Comparison of ENCODE assay signal across 9 mouse cellular contexts in genomic region chr16:87661024-87661471, GRCm38 (mm10). TPM values are rescaled to one million over a fixed set of nuclear protein-coding genes. Genes with fewer than 3 reads are reported as not detected.
DNase-seq lines count a peak whose midpoint lies in the region; ATAC-seq and TF ChIP-seq lines count a peak whose summit lies in the region.
"Had no signal": no experiment of that assay in that cellular context is flagged by ENCODE, and none has a peak within 500 bp of the region (broad histone marks: within the 10 kb centered on the region; RNA-seq: fewer than 3 reads in every experiment).

No protein-coding gene starts in this region.

- H3K4me2 ChIP-seq in hindbrain, embryonic 12.5 days (replicated peaks): no peak overlapping the region
- H3K4me2 ChIP-seq in liver, embryonic 14.5 days (ENCODE audit: low read depth): peak overlapping the region; percentile 24
- H3K4me2 ChIP-seq in stomach, embryonic 15.5 days: peak overlapping the region; percentile 40
- no peak overlapping the region for H3K4me2 ChIP-seq in midbrain, postnatal 0 days (ENCODE audit: low read depth, low read length, poor library complexity, severe bottlenecking)

- no peak overlapping the region for H3K9ac ChIP-seq in hindbrain, embryonic 12.5 days
- no peak overlapping the region for H3K9ac ChIP-seq in liver, embryonic 14.5 days (replicated peaks)
- no peak overlapping the region for H3K9ac ChIP-seq in stomach, embryonic 15.5 days
- H3K9ac ChIP-seq in midbrain, postnatal 0 days (replicated peaks; ENCODE audit: low read length, poor library complexity, severe bottlenecking): no peak overlapping the region

- no peak overlapping the region for H3K4me3 ChIP-seq in hindbrain, embryonic 10.5 days
- H3K4me3 ChIP-seq in hindbrain, embryonic 12.5 days: no peak overlapping the region
- H3K4me3 ChIP-seq in bone marrow macrophage, adult 2 months (ENCODE audit: insufficient read depth, low read length): peak overlapping the region; percentile 29
- H3K4me3 ChIP-seq in liver, embryonic 14.5 days (ENCODE audit: insufficient read depth in 1 of 2, low read depth in 2 of 2, low read length in 2 of 2): 0 out of 4 replicates have a peak overlapping the region, but pooled peaks of 1 of the 2 experiments have one; percentile 8
- peak overlapping the region; percentile 15; the same call in 1 of the 2 replicates for H3K4me3 ChIP-seq in stomach, embryonic 15.5 days (replicated peaks)
- H3K4me3 ChIP-seq in midbrain, postnatal 0 days (ENCODE audit: low read depth, low read length): no peak overlapping the region

- TF ChIP-seq POLR2A in bone marrow macrophage, adult 2 months (IDR thresholded peaks at IDR 0.05; ENCODE audit: borderline replicate concordance, low read depth, low read length): no peak

- H3K36me3 ChIP-seq in hindbrain, embryonic 10.5 days: no peaks in the 10 kb centered on the region
- H3K36me3 ChIP-seq in hindbrain, embryonic 12.5 days: no peaks in the 10 kb centered on the region
- H3K36me3 ChIP-seq in liver, embryonic 14.5 days (replicated peaks; ENCODE audit: control insufficient read depth, insufficient read depth, low read depth): no peaks in the 10 kb centered on the region
- H3K36me3 ChIP-seq in stomach, embryonic 15.5 days: no peaks in the 10 kb centered on the region
- no peaks in the 10 kb centered on the region for H3K36me3 ChIP-seq in midbrain, postnatal 0 days (ENCODE audit: insufficient read depth, low read length)
- H3K36me3 ChIP-seq: G1E had no signal

- WGBS in hindbrain, embryonic 10.5 days: 80% methylated on average over 12 of the region's 12 CpGs
- 80% methylated on average over 12 of the region's 12 CpGs for WGBS in hindbrain, embryonic 12.5 days
- WGBS in liver, embryonic 14.5 days (ENCODE audit: insufficient replicate concordance): 21% methylated on average over 12 of the region's 12 CpGs
- 31% methylated on average over 12 of the region's 12 CpGs for WGBS in stomach, embryonic 15.5 days
- WGBS in midbrain, postnatal 0 days: 80% methylated on average over 12 of the region's 12 CpGs

- TF ChIP-seq CTCF in bone marrow macrophage, adult 2 months (IDR thresholded peaks at IDR 0.05; ENCODE audit: low read depth, low read length): no peak
- TF ChIP-seq CTCF in liver, embryonic 14.5 days (IDR thresholded peaks at IDR 0.05; ENCODE audit: low read depth): no peak
- TF ChIP-seq CTCF in midbrain, postnatal 0 days (IDR thresholded peaks at IDR 0.05): no peak

- no peaks in the 10 kb centered on the region for H3K9me3 ChIP-seq in hindbrain, embryonic 10.5 days
- H3K9me3 ChIP-seq in hindbrain, embryonic 12.5 days (replicated peaks): no peaks in the 10 kb centered on the region
- no peaks in the 10 kb centered on the region for H3K9me3 ChIP-seq in liver, embryonic 14.5 days (ENCODE audit: control insufficient read depth, low read length)
- no peaks in the 10 kb centered on the region for H3K9me3 ChIP-seq in stomach, embryonic 15.5 days
- H3K9me3 ChIP-seq in midbrain, postnatal 0 days (ENCODE audit: low read length): no peaks in the 10 kb centered on the region
- H3K9me3 ChIP-seq: G1E had no signal

- TF ChIP-seq EP300 in liver, embryonic 14.5 days (IDR thresholded peaks at IDR 0.05; ENCODE audit: low read depth): no peak

- H3K27ac ChIP-seq in hindbrain, embryonic 10.5 days: peak overlapping the region; percentile 2; the same call in 1 of the 2 replicates
- H3K27ac ChIP-seq in hindbrain, embryonic 12.5 days: no peak overlapping the region
- H3K27ac ChIP-seq in bone marrow macrophage, adult 2 months (ENCODE audit: insufficient read depth, low read depth, low read length): peak overlapping the region; percentile 89
- no peak overlapping the region for H3K27ac ChIP-seq in liver, embryonic 14.5 days
- peak overlapping the region; percentile 8; the same call in 1 of the 2 replicates for H3K27ac ChIP-seq in stomach, embryonic 15.5 days
- no peak overlapping the region for H3K27ac ChIP-seq in midbrain, postnatal 0 days (ENCODE audit: low read depth, low read length)

- ATAC-seq in hindbrain, embryonic 12.5 days (ENCODE audit: low FRiP score): no peak
- ATAC-seq in hematopoietic stem cell, adult 5-6 weeks (replicated peaks in 1 of 2; ENCODE audit: insufficient read depth in 1 of 2, low FRiP score in 2 of 2, low TSS enrichment in 1 of 2, low read depth in 1 of 2, poor library complexity in 2 of 2, severe bottlenecking in 2 of 2): peak; percentile 57 to 74
- peak; percentile 60; the same call in 1 of the 2 replicates for ATAC-seq in liver, embryonic 14.5 days (ENCODE audit: insufficient read depth)
- peak; percentile 63; the same call in 1 of the 2 replicates for ATAC-seq in stomach, embryonic 15.5 days (ENCODE audit: insufficient read depth, low FRiP score, low read depth)
- ATAC-seq in midbrain, postnatal 0 days (ENCODE audit: low FRiP score): no peak

- DNase-seq in hindbrain, embryonic 10.5 days (ENCODE audit: low spot score): no peak
- peak in 1 of 3 experiments; percentile 7 for DNase-seq in liver, embryonic 14.5 days (ENCODE audit: low read depth in 3 of 3, low spot score in 3 of 3)
- no peak for DNase-seq in midbrain, postnatal 0 days (ENCODE audit: low spot score)
- no peak for DNase-seq in right cerebral cortex, adult 18-20 months

- H3K27me3 ChIP-seq in hindbrain, embryonic 10.5 days (ENCODE audit: insufficient read depth, poor library complexity, severe bottlenecking): no peaks in the 10 kb centered on the region
- H3K27me3 ChIP-seq in hindbrain, embryonic 12.5 days: no peaks in the 10 kb centered on the region
- H3K27me3 ChIP-seq in liver, embryonic 14.5 days (ENCODE audit: control insufficient read depth, insufficient read depth, low read length): no peaks in the 10 kb centered on the region
- H3K27me3 ChIP-seq in stomach, embryonic 15.5 days (replicated peaks): no peaks in the 10 kb centered on the region
- no peaks in the 10 kb centered on the region for H3K27me3 ChIP-seq in midbrain, postnatal 0 days (ENCODE audit: insufficient read depth, low read length)

- peaks cover 7% of the 10 kb centered on the region for H3K4me1 ChIP-seq in hindbrain, embryonic 10.5 days (replicated peaks)
- H3K4me1 ChIP-seq in hindbrain, embryonic 12.5 days: no peaks in the 10 kb centered on the region
- peaks cover 34% of the 10 kb centered on the region for H3K4me1 ChIP-seq in bone marrow macrophage, adult 2 months (ENCODE audit: control insufficient read depth, insufficient read depth, low read length)
- peaks cover 0 to 8% of the 10 kb centered on the region in 2 experiments; a peak in 2 of 4 replicates for H3K4me1 ChIP-seq in liver, embryonic 14.5 days (replicated peaks; ENCODE audit: control insufficient read depth in 2 of 2, insufficient read depth in 2 of 2, low read length in 1 of 2)
- H3K4me1 ChIP-seq in stomach, embryonic 15.5 days: 0 out of 2 replicates have a peak, but pooled peaks cover 8% of the 10 kb centered on the region
- no peaks in the 10 kb centered on the region for H3K4me1 ChIP-seq in midbrain, postnatal 0 days (ENCODE audit: insufficient read depth, low read length)

RNA-seq across cellular contexts. Expression of gene Bach1, which starts 37.7 kb away (rescaled TPM):
- 15.4 and 19.3 TPM in 2 replicates for polyA plus RNA-seq in hindbrain, embryonic 10.5 days (2016; fragmentation: Nextera tagmentation; extraction: Ambion mirVana)
- polyA plus RNA-seq in hindbrain, embryonic 12.5 days (2016; fragmentation: Nextera tagmentation; extraction: Ambion mirVana): 26.2 and 26.3 TPM in 2 replicates
- 75.6 and 78.9 TPM in 2 replicates for polyA plus RNA-seq in bone marrow macrophage, adult 2 months (2012; ENCODE audit: insufficient read depth, insufficient read length, missing spikeins)
- 49.6 and 53.0 TPM in 2 replicates for total RNA-seq in hematopoietic stem cell, adult 5-6 weeks (2017)
- 4.0 and 5.4 TPM in 2 replicates for polyA plus RNA-seq in liver, embryonic 14.5 days (2012; rRNA removed)
- 4.2 and 5.8 TPM in 2 replicates for polyA plus RNA-seq in liver, embryonic 14.5 days (2014; fragmentation: Nextera tagmentation; extraction: Ambion mirVana)
- polyA plus RNA-seq in stomach, embryonic 15.5 days (2015; fragmentation: Nextera tagmentation; extraction: Ambion mirVana): 12.3 and 13.7 TPM in 2 replicates
- 32.9 and 44.0 TPM in 2 replicates for total RNA-seq in midbrain, postnatal 0 days (2014; rRNA removed)
- 9.4 and 10.3 TPM in 2 replicates for polyA plus RNA-seq in midbrain, postnatal 0 days (2015; fragmentation: Nextera tagmentation; extraction: Ambion mirVana)

Comparison
In these comparisons a context has a peak if more than half of its experiments do, and no peak if none do; other contexts are left out.
1. H3K27ac ChIP-seq: peak in hindbrain, embryonic 10.5 days (single experiment), bone marrow macrophage, adult 2 months (single experiment) and stomach, embryonic 15.5 days (single experiment); none in hindbrain, embryonic 12.5 days (single experiment), liver, embryonic 14.5 days (single experiment) and midbrain, postnatal 0 days (single experiment).
2. H3K4me3 ChIP-seq: peak in bone marrow macrophage, adult 2 months (single experiment) and stomach, embryonic 15.5 days (single experiment); none in hindbrain, embryonic 10.5 days (single experiment), hindbrain, embryonic 12.5 days (single experiment) and midbrain, postnatal 0 days (single experiment).
3. ATAC-seq: peak in hematopoietic stem cell, adult 5-6 weeks (2 of 2), liver, embryonic 14.5 days (single experiment) and stomach, embryonic 15.5 days (single experiment); none in hindbrain, embryonic 12.5 days (single experiment) and midbrain, postnatal 0 days (single experiment).
4. H3K4me2 ChIP-seq: peak in liver, embryonic 14.5 days (single experiment) and stomach, embryonic 15.5 days (single experiment); none in hindbrain, embryonic 12.5 days (single experiment) and midbrain, postnatal 0 days (single experiment).